Mouse (Mus musculus) embryonic facial prominence, embryonic 14.5 days (tissue): Measurements from ENCODE around the gene Cyp2d11. TPM values are rescaled to one million over a fixed set of nuclear protein-coding genes. Genes with fewer than 3 reads are reported as not detected.
"Not testable (repeated sequence)": the region's sequence is repeated elsewhere in the genome, so short reads cannot be mapped to it uniquely, and the experiment has no call there.

Experiments
- ATAC-seq: fragments of 200-750 bp; cut with Nextera tagmentation; 2 replicates; pipeline ENCODE4 v1.8.0; 2017; ENCODE audit warnings: low read depth, moderate number of reproducible peaks, moderate TSS enrichment
- DNase-seq: peaks from one replicate; pipeline ENCODE4 v3.0.0-alpha.2; 2015; ENCODE audit warnings: low spot score
- H3K27ac ChIP-seq: fragments of 300-500 bp; sonication (generic); replicated peaks from 2 replicates; pipeline ENCODE4 v1.5.1; 2014; ENCODE audit warnings: low read depth, mild to moderate bottlenecking, low read length, moderate library complexity
- H3K27me3 ChIP-seq: fragments of 300-500 bp; sonication (generic); replicated peaks from 2 replicates; pipeline ENCODE4 v1.6.1; 2014; ENCODE audit warnings: low read length; ENCODE audit not compliant: control insufficient read depth, insufficient read depth
- H3K36me3 ChIP-seq: fragments of 300-500 bp; sonication (generic); 2 replicates; pipeline ENCODE4 v1.6.1; 2014; ENCODE audit warnings: low read length, mixed read lengths; ENCODE audit not compliant: control insufficient read depth, insufficient read depth
- H3K4me1 ChIP-seq: fragments of 300-500 bp; sonication (generic); 2 replicates; pipeline ENCODE4 v1.6.1; 2014; ENCODE audit warnings: antibody characterized with exemption, low read length; ENCODE audit not compliant: control insufficient read depth, insufficient read depth
- H3K4me2 ChIP-seq: fragments of 300-500 bp; sonication (generic); 2 replicates; pipeline ENCODE4 v1.6.1; 2014; ENCODE audit warnings: low read depth, mild to moderate bottlenecking, low read length, moderate library complexity, mixed read lengths
- H3K4me3 ChIP-seq: fragments of 300-500 bp; sonication (generic); 2 replicates; pipeline ENCODE4 v1.5.1; 2014; ENCODE audit warnings: low read depth, mild to moderate bottlenecking, low read length
- H3K9ac ChIP-seq: fragments of 300-500 bp; sonication (generic); 2 replicates; pipeline ENCODE4 v1.6.1; 2014; ENCODE audit warnings: low read depth, mild to moderate bottlenecking, low read length, moderate library complexity, mixed read lengths
- H3K9me3 ChIP-seq: fragments of 300-500 bp; sonication (generic); 2 replicates; pipeline ENCODE4 v1.6.1; 2016; ENCODE audit warnings: low read length; ENCODE audit not compliant: control insufficient read depth
- WGBS: fragments of 180-500 bp; shearing (Covaris S2); extraction: QIAGEN DNeasy Blood & Tissue Kit; methylation state at CpG from one replicate; pipeline ENCODE4 v1.1.7; 2014; 5-methylcytosine and 5-hydroxymethylcytosine counted together
- polyA plus RNA-seq: library from polyadenylated mRNA; unstranded; fragments of >200 nt; fragmentation: Nextera tagmentation; extraction: Ambion mirVana; gene quantifications from 2 replicates; pipeline ENCODE4 v1.2.1, GENCODE M21; 2014

Gene Cyp2d11
- polyA plus RNA-seq, 1 experiment from 2014 or later: not detected

DNA sequence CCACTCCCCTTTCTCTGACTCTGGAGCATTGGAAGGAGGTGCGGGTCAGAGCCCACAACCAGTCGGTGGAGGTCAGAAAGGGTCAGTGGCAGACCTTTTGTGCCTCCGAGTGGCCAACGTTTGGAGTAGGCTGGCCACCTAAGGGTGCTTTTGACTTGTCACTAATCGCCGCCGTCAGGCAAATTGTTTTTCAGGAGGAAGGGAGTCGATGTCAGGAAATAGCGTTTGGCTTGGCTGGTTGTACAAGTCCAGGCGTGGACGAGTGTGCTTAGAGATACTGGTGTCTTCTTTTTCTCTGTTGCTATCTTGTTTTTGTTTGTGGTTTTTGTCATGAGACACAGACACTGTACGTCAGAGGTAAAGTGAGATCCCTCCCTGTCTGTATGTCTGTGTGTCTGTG is 30.0 kb downstream of the Cyp2d11 start:
- ATAC-seq, H3K9ac ChIP-seq, H3K27me3 ChIP-seq, H3K4me1 ChIP-seq, H3K36me3 ChIP-seq, DNase-seq, H3K4me2 ChIP-seq, H3K27ac ChIP-seq, H3K4me3 ChIP-seq, H3K9me3 ChIP-seq: not testable (repeated sequence)
- WGBS: 83% methylated on average over 7 of the region's 12 CpGs

GRCm38 (mm10) chr15:82362234-82362633 is 31.6 kb downstream of the Cyp2d11 start:
- H3K9ac ChIP-seq: no peak overlapping the region
- H3K4me2 ChIP-seq: no peak overlapping the region
- ATAC-seq (no peak; the same call in 1 of the 2 replicates), DNase-seq (peak; percentile 38)
- no peaks in the 10 kb centered on the region for H3K27me3 ChIP-seq
- no peaks in the 10 kb centered on the region for H3K36me3 ChIP-seq
- 88% methylated on average over 3 of the region's 4 CpGs for WGBS
- no peaks in the 10 kb centered on the region for H3K9me3 ChIP-seq
- no peaks in the 10 kb centered on the region for H3K4me1 ChIP-seq
- H3K4me3 ChIP-seq: no peak overlapping the region
- no peak overlapping the region; the same call in 1 of the 2 replicates for H3K27ac ChIP-seq

DNA sequence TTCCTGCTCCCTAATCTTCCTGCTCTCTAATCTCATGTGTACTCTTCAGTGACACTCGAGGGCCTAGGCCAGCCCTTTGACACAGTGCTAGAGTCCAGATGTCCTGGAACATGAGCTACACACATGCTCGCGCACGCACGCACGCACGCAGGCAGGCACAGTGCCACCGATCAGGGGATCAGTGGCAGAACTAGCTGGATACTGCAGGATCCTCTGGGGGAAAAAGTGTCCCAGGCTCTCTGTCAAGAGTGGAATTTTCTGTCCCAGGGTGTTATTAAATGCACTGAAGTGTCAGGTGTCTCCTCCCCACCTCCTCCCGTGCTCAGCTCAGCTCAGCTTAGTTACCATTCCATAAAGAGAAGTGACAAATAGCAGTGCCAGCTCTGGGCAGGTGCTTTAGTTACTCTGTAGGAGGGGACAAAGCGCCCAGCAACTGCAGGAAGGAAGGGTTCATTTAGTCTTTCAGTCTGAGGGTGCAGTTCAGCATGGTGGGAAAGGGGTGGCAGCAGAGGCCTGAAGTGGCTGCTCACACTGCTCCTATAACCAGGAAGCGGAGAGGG is 32.3 kb downstream of the Cyp2d11 start:
- H3K4me3 ChIP-seq: no peak overlapping the region
- H3K27me3 ChIP-seq: no peaks in the 10 kb centered on the region
- no peaks in the 10 kb centered on the region for H3K9me3 ChIP-seq
- peak; percentile 88 for ATAC-seq
- no peak overlapping the region; the same call in 1 of the 2 replicates for H3K27ac ChIP-seq
- H3K4me1 ChIP-seq: no peaks in the 10 kb centered on the region
- H3K9ac ChIP-seq: no peak overlapping the region
- H3K4me2 ChIP-seq: no peak overlapping the region
- H3K36me3 ChIP-seq: no peaks in the 10 kb centered on the region
- DNase-seq: peak; percentile 60
- WGBS: 58% methylated on average over 11 of the region's 11 CpGs

DNA sequence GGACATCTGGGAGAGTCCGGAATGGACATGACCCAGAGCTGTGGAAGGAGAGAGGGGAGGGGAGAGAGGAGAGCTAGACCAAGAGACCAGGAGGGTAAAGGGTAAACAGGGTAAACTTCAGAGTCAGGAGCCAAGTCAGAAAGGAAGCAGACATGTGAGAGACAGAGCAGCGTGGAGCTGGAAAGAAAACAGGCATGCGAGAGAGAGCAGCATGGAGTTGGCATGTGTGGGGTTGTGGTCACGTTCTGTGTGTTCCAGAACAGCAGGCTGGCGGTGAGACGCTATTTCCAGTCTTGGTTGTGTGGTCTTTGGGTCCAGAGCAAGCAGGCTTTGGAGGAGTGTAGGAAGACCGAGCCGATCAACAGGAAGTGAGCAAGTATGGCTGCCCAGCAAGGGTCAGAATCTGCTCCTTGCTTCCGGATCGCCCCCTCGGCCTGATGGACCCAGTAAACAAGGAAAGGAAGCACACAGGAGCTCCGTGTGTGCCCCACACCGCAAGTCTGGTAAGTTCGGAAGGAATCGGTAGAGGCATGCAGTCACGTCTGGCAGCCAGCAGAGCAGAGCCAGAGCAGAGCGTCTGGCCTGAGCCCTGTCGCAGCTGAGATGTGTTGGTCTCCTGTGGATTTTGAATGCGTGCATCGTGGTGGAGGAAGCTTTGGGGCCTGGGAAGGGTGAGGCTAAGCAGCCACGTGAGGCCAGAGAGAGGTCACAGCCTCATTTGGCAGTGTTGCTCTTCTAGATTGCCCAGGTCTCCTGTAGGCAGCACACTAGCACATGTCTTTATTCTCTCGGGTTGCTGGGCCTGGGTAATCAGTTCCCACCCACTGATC is 35.2 kb downstream of the Cyp2d11 start:
- 0 out of 2 replicates have a peak overlapping the region, but pooled peaks have one; percentile 16 for H3K9ac ChIP-seq
- H3K27ac ChIP-seq: peak overlapping the region; percentile 45; the same call in 1 of the 2 replicates
- ATAC-seq (no peak), DNase-seq (no peak)
- H3K9me3 ChIP-seq: no peaks in the 10 kb centered on the region
- no peaks in the 10 kb centered on the region for H3K27me3 ChIP-seq
- H3K4me2 ChIP-seq: no peak overlapping the region
- WGBS: 57% methylated on average over 22 of the region's 22 CpGs
- H3K36me3 ChIP-seq: no peaks in the 10 kb centered on the region
- H3K4me3 ChIP-seq: no peak overlapping the region
- H3K4me1 ChIP-seq: no peaks in the 10 kb centered on the region

DNA sequence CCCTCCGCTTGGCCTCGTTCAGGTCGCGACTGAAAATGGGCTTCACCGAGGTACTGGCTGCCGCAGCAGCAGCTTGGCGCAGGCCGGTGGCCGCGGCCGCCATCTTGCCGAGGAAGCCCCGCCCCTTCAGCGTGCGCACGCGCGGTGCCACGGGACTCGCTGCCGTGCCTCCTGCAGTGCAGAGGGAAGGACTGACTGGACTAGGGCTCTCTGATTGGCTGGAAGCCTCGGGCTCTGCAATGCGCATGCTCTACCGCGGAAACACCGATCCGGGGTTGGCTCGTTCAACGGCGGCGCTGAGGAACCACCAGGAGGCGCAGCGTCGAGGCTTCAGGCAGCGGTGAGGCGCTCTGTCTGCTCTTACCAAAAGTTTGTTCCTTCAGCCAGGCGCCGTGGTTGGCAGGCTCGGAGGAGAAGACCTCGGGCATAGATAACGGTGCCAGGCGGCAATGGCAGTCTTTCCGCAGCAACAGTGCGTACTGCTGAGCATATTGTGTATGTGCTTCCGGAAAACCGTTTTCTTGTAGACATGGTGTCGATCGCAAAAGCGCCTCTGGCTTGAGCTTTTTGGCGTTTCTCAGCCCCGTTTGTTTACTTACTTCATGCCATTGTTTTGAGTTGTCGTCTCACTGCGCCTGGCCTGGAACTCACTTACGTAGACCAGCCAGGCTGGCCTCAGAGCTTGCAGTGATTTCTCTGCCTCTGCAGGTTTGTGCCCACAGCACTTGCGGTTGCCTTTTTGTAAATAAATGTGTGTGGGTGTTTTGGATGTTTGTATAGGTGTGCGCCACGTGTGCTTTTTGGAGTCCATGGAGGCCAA is 39.5 kb downstream of the Cyp2d11 start, which contains the start of gene Ndufa6:
Gene Ndufa6 (minus strand): TSS at position 197 of the 820 bp plus-strand sequence.
- ATAC-seq (peak; percentile 100), DNase-seq (peak; percentile 99)
- Histone ChIP-seq H3K4me1 (peaks cover 8% of the 10 kb centered on the region), H3K9ac (peak within 1 kb of the TSS; percentile 92), H3K27ac (peak within 1 kb of the TSS; percentile 83), H3K4me2 (peak within 1 kb of the TSS; percentile 73), H3K9me3 (no peaks in the 10 kb centered on the region), H3K36me3 (peaks cover 19% of the 10 kb centered on the region), H3K27me3 (no peaks in the 10 kb centered on the region), H3K4me3 (peak within 1 kb of the TSS; percentile 84)
- WGBS: 1% methylated on average over 40 of the region's 57 CpGs

DNA sequence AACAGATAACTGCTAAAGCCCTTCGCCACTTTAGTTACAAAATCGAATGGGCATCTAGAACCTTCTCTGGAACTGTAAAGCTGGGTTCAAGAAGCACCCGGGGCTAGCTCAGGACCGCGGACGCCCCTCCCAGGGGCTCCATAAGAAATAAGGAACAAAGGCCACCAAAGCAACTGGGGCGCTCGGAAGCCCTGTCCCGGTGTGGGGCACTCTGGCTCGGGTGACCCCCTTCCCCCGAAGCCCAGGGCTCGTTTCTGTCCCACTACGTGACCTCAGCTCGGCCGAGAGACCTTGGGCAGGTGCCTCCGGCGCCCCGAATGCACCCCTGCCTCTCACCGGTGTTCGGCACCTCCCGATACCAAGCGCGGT is 40.1 kb downstream of the Cyp2d11 start:
- no peak for DNase-seq
- under 1% methylated on average over 23 of the region's 23 CpGs for WGBS
- H3K4me2 ChIP-seq: peak overlapping the region; percentile 73
- peak; percentile 5; the same call in 1 of the 2 replicates for ATAC-seq
- H3K36me3 ChIP-seq: peaks cover 25% of the 10 kb centered on the region
- H3K27me3 ChIP-seq: no peaks in the 10 kb centered on the region
- H3K4me1 ChIP-seq: peaks cover 8% of the 10 kb centered on the region
- no peaks in the 10 kb centered on the region for H3K9me3 ChIP-seq
- H3K4me3 ChIP-seq: peak overlapping the region; percentile 84
- H3K9ac ChIP-seq: peak overlapping the region; percentile 92
- H3K27ac ChIP-seq: peak overlapping the region; percentile 80

- 27% methylated on average over 14 of the region's 14 CpGs for WGBS
- Histone ChIP-seq H3K36me3 (peaks cover 30% of the 10 kb centered on the region), H3K27ac (peak overlapping the region; percentile 80; the same call in 1 of the 2 replicates), H3K4me3 (peak overlapping the region; percentile 84), H3K9ac (peak overlapping the region; percentile 92), H3K4me1 (peaks cover 8% of the 10 kb centered on the region), H3K4me2 (peak overlapping the region; percentile 73), H3K9me3 (no peaks in the 10 kb centered on the region), H3K27me3 (no peaks in the 10 kb centered on the region)
- DNase-seq: no peak
- no peak for ATAC-seq
Observed at GRCm38 (mm10) chr15:82353078-82353744, 40.6 kb downstream of the Cyp2d11 start.

DNA sequence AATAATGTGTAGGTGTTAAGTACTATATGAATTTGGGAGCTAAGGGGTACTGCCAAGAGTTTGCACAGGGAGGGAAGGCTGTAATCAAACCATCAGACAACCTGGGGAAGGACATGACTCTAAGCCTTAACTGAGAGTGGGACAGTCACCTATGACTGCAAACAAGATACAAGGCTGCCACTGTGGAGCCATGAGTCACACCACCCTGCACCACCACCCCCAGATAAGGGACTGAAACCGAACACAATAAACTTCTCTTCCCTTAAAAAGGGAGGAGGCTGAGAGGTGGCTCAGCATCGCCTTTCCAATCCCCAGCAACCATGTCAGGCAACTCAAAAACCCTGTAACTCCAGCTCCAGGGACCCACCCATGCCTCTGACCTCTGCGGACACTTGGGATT is 42.3 kb downstream of the Cyp2d11 start:
- Histone ChIP-seq H3K27ac (no peak overlapping the region), H3K4me2 (no peak overlapping the region), H3K36me3 (peaks cover 41% of the 10 kb centered on the region), H3K4me3 (no peak overlapping the region), H3K9me3 (no peaks in the 10 kb centered on the region), H3K4me1 (peaks cover 18% of the 10 kb centered on the region), H3K27me3 (no peaks in the 10 kb centered on the region), H3K9ac (no peak overlapping the region)
- DNase-seq (no peak), ATAC-seq (no peak)
- WGBS: 96% methylated on average over 3 of the region's 3 CpGs
